Mouse (Mus musculus): ENCODE data around the gene Stoml1. TPM values are rescaled to one million over a fixed set of nuclear protein-coding genes. Genes with fewer than 3 reads are reported as not detected.

Gene Stoml1
- polyA plus RNA-seq, 1 experiment from 2014 or later = 31.2 TPM

DNA sequence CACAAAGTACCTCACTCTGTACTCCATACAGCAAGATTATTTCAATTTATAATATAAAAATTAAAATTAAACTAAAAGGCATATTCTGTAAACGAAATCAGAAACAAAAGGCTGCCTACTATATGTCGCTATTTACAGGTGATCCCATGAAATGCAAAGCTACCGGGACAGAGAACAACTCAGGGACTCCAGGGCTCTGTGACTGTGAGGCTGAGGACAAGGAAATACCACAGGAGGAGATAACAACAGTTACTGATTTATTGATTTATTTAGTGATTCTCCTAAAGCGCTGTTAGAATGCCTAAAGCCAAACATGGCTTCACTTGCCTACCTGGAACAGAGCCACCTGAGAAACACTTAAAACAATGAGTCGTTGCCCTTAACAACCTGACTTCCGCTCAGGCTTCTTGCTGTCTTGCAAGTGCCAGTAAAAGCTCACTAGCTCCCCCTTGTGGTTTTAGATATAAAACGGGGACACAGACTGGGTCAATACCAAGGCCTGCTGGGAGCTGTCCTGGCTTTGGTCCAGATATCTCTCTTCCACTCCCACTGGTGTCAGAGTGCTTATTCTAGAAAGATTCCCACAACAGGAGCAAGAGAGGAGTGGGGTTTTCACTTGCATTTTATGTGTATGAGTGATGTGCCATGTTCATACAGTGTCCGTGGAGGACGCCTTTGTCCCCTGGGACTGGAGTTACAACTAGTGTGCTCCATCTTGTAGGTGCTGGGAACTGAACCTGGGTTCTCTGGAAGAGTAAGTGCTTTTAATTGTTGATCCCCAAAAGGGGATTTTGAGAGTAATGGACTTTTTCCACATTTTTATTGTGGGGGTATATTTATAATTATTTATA lies 27.5 kb downstream of the Stoml1 start:
- Histone ChIP-seq H3K9me3 (ENCODE audit: control insufficient read depth, low read length) (no peaks in the 10 kb centered on the region), H3K27ac (ENCODE audit: low read depth, low read length) (no peak overlapping the region), H3K27me3 (ENCODE audit: control insufficient read depth, insufficient read depth, low read length) (no peaks in the 10 kb centered on the region), H3K36me3 (ENCODE audit: control insufficient read depth, insufficient read depth, low read length) (no peaks in the 10 kb centered on the region), H3K4me3 (ENCODE audit: low read depth, low read length) (no peak overlapping the region), H3K9ac (ENCODE audit: low read depth, low read length) (no peak overlapping the region), H3K4me1 (replicated peaks; ENCODE audit: control insufficient read depth, insufficient read depth, low read length) (no peaks in the 10 kb centered on the region), H3K4me2 (replicated peaks; ENCODE audit: low read depth, low read length) (no peak overlapping the region)
- peak; percentile 86 for DNase-seq (ENCODE audit: low spot score)
- ATAC-seq (ENCODE audit: low FRiP score) = no peak
- WGBS = 38% methylated on average over 9 of the region's 9 CpGs

DNA sequence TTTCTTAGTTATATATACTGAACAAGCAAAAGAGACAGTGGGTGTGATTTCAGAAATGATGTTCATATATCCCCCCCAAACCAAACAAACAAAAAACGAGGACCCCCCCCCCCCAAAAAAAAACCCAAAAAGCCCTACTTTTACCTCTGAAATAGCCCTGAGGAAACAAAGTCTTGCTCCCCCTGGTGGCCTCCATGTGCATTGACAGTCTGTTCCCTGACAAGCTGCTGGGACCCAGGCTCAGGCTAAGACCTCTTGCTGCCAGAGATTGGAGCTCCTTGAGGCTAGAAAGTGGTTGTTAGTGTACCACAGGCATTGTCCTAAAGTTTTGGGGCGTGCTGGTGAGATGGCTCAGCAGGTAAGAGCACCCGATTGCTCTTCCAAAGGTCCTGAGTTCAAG lies 28.6 kb downstream of the Stoml1 start:
- ATAC-seq (ENCODE audit: low FRiP score) = no peak
- Histone ChIP-seq H3K9ac (ENCODE audit: low read depth, low read length) (no peak overlapping the region), H3K27me3 (ENCODE audit: control insufficient read depth, insufficient read depth, low read length) (no peaks in the 10 kb centered on the region), H3K36me3 (ENCODE audit: control insufficient read depth, insufficient read depth, low read length) (no peaks in the 10 kb centered on the region), H3K4me1 (replicated peaks; ENCODE audit: control insufficient read depth, insufficient read depth, low read length) (no peaks in the 10 kb centered on the region), H3K27ac (ENCODE audit: low read depth, low read length) (no peak overlapping the region), H3K4me2 (replicated peaks; ENCODE audit: low read depth, low read length) (no peak overlapping the region), H3K4me3 (ENCODE audit: low read depth, low read length) (no peak overlapping the region), H3K9me3 (ENCODE audit: control insufficient read depth, low read length) (no peaks in the 10 kb centered on the region)
- peak; percentile 64 for DNase-seq (ENCODE audit: low spot score)
- 52% methylated on average over 3 of the region's 3 CpGs for WGBS

DNA sequence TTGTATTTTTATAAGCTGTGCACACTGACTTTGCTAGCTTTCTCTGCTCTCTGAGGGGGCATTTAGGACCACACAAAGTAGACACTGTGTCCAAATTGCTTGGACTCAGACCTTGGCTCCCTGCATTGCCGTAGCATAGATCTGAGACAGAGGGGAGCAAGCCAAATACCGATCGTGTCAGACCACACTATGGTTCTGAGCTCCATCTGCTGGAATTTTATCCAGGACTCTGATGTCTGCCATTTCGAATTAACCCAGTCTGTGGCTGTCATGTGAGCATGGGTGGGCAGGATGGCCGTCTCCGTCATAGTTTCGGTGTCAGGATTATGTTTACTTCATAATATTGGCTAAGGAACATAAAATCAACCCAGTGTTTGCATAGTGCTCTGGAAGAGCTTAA lies 30.5 kb downstream of the Stoml1 start:
- no peak for ATAC-seq (ENCODE audit: low FRiP score)
- no peak overlapping the region for H3K4me3 ChIP-seq (ENCODE audit: low read depth, low read length)

DNA sequence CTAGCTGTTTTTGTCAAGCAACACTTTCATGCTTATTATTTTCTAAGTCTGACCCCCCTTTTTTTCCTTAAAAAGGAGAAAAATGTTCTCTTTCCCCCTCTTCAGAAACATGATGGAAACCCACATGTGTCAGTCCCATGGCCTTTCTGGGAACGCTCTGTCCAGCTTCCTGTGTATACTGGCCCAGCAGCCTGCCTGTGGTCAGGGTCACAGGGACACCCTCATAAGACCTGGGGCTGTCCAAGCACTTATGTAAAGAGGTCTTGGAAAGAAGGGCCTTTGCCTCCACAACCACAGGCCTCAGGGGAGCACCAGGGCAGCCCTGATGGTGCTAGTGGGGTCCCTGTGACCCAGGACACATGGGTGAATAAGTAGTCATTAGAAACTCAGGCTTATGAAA lies 36.1 kb downstream of the Stoml1 start:
- no peaks in the 10 kb centered on the region for H3K4me1 ChIP-seq (replicated peaks; ENCODE audit: control insufficient read depth, insufficient read depth, low read length)
- WGBS = 67% methylated on average over 1 of the region's 1 CpGs
- H3K9me3 ChIP-seq (ENCODE audit: control insufficient read depth, low read length) = no peaks in the 10 kb centered on the region
- no peak for DNase-seq (ENCODE audit: low spot score)
- no peak overlapping the region for H3K9ac ChIP-seq (ENCODE audit: low read depth, low read length)
- no peaks in the 10 kb centered on the region for H3K36me3 ChIP-seq (ENCODE audit: control insufficient read depth, insufficient read depth, low read length)
- no peaks in the 10 kb centered on the region for H3K27me3 ChIP-seq (ENCODE audit: control insufficient read depth, insufficient read depth, low read length)
- no peak overlapping the region for H3K27ac ChIP-seq (ENCODE audit: low read depth, low read length)
- H3K4me2 ChIP-seq (replicated peaks; ENCODE audit: low read depth, low read length) = no peak overlapping the region
- ATAC-seq (ENCODE audit: low FRiP score) = no peak
- no peak overlapping the region for H3K4me3 ChIP-seq (ENCODE audit: low read depth, low read length)

More for the DNA sequence above, 30.5 kb downstream of the Stoml1 start:
- no peaks in the 10 kb centered on the region for H3K27me3 ChIP-seq (ENCODE audit: control insufficient read depth, insufficient read depth, low read length)
- no peak for DNase-seq (ENCODE audit: low spot score)
- H3K9ac ChIP-seq (ENCODE audit: low read depth, low read length) = no peak overlapping the region
- H3K4me2 ChIP-seq (replicated peaks; ENCODE audit: low read depth, low read length) = no peak overlapping the region
- H3K27ac ChIP-seq (ENCODE audit: low read depth, low read length) = no peak overlapping the region
- 81% methylated on average over 7 of the region's 7 CpGs for WGBS
- no peaks in the 10 kb centered on the region for H3K36me3 ChIP-seq (ENCODE audit: control insufficient read depth, insufficient read depth, low read length)
- H3K9me3 ChIP-seq (ENCODE audit: control insufficient read depth, low read length) = no peaks in the 10 kb centered on the region
- no peaks in the 10 kb centered on the region for H3K4me1 ChIP-seq (replicated peaks; ENCODE audit: control insufficient read depth, insufficient read depth, low read length)

DNA sequence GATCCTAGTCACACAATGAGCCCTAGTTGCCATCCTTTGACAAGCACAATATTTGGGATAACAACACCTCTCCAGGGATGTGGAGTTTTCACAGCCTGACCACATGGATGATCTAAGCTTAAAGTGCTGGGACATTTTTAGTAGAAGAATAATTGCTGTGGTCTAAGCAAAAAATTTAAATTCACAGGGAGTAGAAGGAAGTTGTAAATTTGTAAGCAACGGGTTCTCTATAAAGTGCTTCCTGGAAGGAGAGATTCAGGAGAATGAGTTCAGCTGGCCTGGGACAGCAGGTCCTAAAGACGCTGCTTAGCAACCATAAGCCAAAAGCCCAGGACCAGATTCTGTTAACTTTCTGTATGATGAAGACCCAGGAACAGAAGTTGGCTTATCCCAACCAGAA lies 36.9 kb downstream of the Stoml1 start:
- H3K27ac ChIP-seq (ENCODE audit: low read depth, low read length) = no peak overlapping the region
- H3K9ac ChIP-seq (ENCODE audit: low read depth, low read length) = no peak overlapping the region
- no peak overlapping the region for H3K4me3 ChIP-seq (ENCODE audit: low read depth, low read length)
- no peaks in the 10 kb centered on the region for H3K4me1 ChIP-seq (replicated peaks; ENCODE audit: control insufficient read depth, insufficient read depth, low read length)
- no peaks in the 10 kb centered on the region for H3K36me3 ChIP-seq (ENCODE audit: control insufficient read depth, insufficient read depth, low read length)
- ATAC-seq (ENCODE audit: low FRiP score) (no peak), DNase-seq (ENCODE audit: low spot score) (no peak)
- no peak overlapping the region for H3K4me2 ChIP-seq (replicated peaks; ENCODE audit: low read depth, low read length)
- 84% methylated on average over 2 of the region's 2 CpGs for WGBS
- H3K9me3 ChIP-seq (ENCODE audit: control insufficient read depth, low read length) = no peaks in the 10 kb centered on the region
- no peaks in the 10 kb centered on the region for H3K27me3 ChIP-seq (ENCODE audit: control insufficient read depth, insufficient read depth, low read length)

DNA sequence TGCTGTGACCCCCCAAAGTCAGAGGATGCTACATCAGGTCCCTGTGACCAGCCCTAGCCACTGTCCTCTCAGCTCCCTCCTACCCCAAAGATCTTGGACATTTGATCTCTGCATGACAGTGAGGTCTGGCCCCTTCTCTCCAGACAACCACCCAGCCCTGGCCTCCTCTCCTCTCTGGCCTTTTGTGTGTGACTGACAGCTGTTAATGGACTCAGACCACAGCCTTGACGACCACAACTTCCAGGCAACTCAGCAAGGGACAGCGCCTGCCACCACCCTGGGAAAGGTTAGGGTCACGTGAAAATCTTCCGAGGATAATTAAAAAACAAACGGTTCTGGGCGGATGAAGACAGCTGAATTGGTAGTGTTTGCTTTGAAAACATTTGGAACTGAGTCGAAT lies 41.6 kb downstream of the Stoml1 start:
- 35% methylated on average over 7 of the region's 7 CpGs for WGBS
- Histone ChIP-seq H3K4me3 (ENCODE audit: low read depth, low read length) (no peak overlapping the region), H3K9me3 (ENCODE audit: control insufficient read depth, low read length) (no peaks in the 10 kb centered on the region), H3K4me1 (replicated peaks; ENCODE audit: control insufficient read depth, insufficient read depth, low read length) (peaks cover 7% of the 10 kb centered on the region; the same call in 1 of the 2 replicates), H3K27ac (ENCODE audit: low read depth, low read length) (no peak overlapping the region), H3K27me3 (ENCODE audit: control insufficient read depth, insufficient read depth, low read length) (no peaks in the 10 kb centered on the region), H3K4me2 (replicated peaks; ENCODE audit: low read depth, low read length) (no peak overlapping the region), H3K9ac (ENCODE audit: low read depth, low read length) (no peak overlapping the region), H3K36me3 (ENCODE audit: control insufficient read depth, insufficient read depth, low read length) (no peaks in the 10 kb centered on the region)
- DNase-seq (ENCODE audit: low spot score) = no peak
- ATAC-seq (ENCODE audit: low FRiP score) = no peak

DNA sequence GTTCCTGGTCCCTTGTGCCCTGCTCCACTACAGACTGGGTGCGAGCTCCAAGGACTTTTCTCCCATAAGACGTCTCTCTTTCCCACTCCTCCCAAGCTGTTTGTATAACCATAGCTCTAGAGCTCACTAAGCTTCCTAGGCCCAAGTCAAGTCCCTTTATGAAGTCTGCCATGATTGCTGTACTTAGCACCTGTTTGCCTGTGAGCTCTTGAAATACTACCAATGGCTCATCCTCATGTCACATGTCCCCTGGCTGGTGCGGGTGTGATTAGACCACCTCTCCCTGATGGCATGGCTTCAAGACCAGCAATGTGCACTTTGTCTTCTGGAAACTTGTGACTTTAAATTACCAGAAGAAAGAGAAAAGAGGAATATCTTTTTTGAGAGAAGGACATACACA lies 42.4 kb downstream of the Stoml1 start:
- Histone ChIP-seq H3K4me3 (ENCODE audit: low read depth, low read length) (no peak overlapping the region), H3K4me1 (replicated peaks; ENCODE audit: control insufficient read depth, insufficient read depth, low read length) (peaks cover 7% of the 10 kb centered on the region; the same call in 1 of the 2 replicates), H3K36me3 (ENCODE audit: control insufficient read depth, insufficient read depth, low read length) (no peaks in the 10 kb centered on the region), H3K9me3 (ENCODE audit: control insufficient read depth, low read length) (no peaks in the 10 kb centered on the region), H3K9ac (ENCODE audit: low read depth, low read length) (no peak overlapping the region), H3K27ac (ENCODE audit: low read depth, low read length) (no peak overlapping the region), H3K4me2 (replicated peaks; ENCODE audit: low read depth, low read length) (no peak overlapping the region), H3K27me3 (ENCODE audit: control insufficient read depth, insufficient read depth, low read length) (no peaks in the 10 kb centered on the region)
- DNase-seq (ENCODE audit: low spot score) = no peak
- whole genome bisulfite sequencing = 89% methylated on average over 3 of the region's 3 CpGs
- no peak for ATAC-seq (ENCODE audit: low FRiP score)

DNA sequence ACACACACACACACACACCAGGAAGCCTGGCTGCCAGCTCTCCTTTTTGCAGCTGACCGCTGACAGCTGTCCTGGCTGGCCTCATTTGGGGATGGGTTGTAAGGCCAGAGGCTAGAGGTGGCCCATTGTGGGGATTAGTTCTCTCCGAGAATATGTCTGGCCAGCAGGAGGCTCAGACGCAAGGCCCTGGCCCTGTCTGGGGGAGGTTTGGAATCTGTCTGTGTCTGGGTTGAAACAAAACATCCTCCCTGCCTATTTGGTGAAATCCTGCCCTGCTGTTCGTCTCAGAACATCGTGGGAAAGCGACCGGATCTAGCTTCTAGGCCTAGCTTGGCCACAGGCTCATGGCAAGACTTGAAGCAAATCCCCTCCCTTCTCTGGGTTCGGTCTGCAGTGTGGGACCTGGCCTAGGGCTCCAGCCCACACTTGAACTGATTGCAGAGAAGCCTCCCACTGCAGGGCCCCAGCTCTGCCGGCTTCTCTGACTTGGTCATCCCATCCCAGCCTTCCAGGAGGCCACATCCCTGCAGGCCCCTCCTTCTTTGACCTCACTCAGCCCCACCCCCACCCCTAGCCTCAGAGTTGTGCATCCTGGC lies 42.9 kb downstream of the Stoml1 start:
- H3K27ac ChIP-seq (ENCODE audit: low read depth, low read length) = no peak overlapping the region
- H3K4me3 ChIP-seq (ENCODE audit: low read depth, low read length) = no peak overlapping the region
- H3K27me3 ChIP-seq (ENCODE audit: control insufficient read depth, insufficient read depth, low read length) = no peaks in the 10 kb centered on the region
- H3K4me2 ChIP-seq (replicated peaks; ENCODE audit: low read depth, low read length) = no peak overlapping the region
- ATAC-seq (ENCODE audit: low FRiP score) (no peak), DNase-seq (ENCODE audit: low spot score) (peak; percentile 35)
- no peak overlapping the region for H3K9ac ChIP-seq (ENCODE audit: low read depth, low read length)
- peaks cover 7% of the 10 kb centered on the region; the same call in 1 of the 2 replicates for H3K4me1 ChIP-seq (replicated peaks; ENCODE audit: control insufficient read depth, insufficient read depth, low read length)
- no peaks in the 10 kb centered on the region for H3K9me3 ChIP-seq (ENCODE audit: control insufficient read depth, low read length)
- WGBS = 25% methylated on average over 9 of the region's 9 CpGs
- no peaks in the 10 kb centered on the region for H3K36me3 ChIP-seq (ENCODE audit: control insufficient read depth, insufficient read depth, low read length)

DNA sequence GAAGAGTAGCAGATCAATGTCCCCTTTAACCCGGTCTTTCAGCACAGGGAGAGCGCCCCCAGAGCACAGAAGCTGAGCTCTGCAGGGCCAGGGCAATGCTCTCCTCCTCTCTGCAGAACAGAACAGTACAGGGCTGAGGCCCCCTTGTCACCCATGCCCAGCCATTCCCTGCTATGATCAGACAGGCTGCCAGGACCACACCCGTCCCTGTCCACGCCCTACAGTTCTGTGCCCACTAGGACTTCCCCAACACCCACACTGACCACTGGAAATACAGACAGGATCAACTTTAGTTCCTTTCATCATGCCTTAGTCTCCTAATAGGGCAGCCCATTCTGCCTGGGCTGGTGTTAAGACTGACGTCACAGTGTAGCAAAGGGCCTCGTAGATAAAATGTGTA lies 44.1 kb downstream of the Stoml1 start:
- DNase-seq (ENCODE audit: low spot score) (no peak), ATAC-seq (ENCODE audit: low FRiP score) (no peak)
- H3K36me3 ChIP-seq (ENCODE audit: control insufficient read depth, insufficient read depth, low read length) = no peaks in the 10 kb centered on the region
- H3K4me2 ChIP-seq (replicated peaks; ENCODE audit: low read depth, low read length) = no peak overlapping the region
- H3K9me3 ChIP-seq (ENCODE audit: control insufficient read depth, low read length) = no peaks in the 10 kb centered on the region
- peaks cover 7% of the 10 kb centered on the region; the same call in 1 of the 2 replicates for H3K4me1 ChIP-seq (replicated peaks; ENCODE audit: control insufficient read depth, insufficient read depth, low read length)
- no peak overlapping the region for H3K27ac ChIP-seq (ENCODE audit: low read depth, low read length)
- H3K9ac ChIP-seq (ENCODE audit: low read depth, low read length) = no peak overlapping the region
- H3K27me3 ChIP-seq (ENCODE audit: control insufficient read depth, insufficient read depth, low read length) = no peaks in the 10 kb centered on the region
- WGBS = 90% methylated on average over 6 of the region's 6 CpGs
- H3K4me3 ChIP-seq (ENCODE audit: low read depth, low read length) = no peak overlapping the region
